Mouse (Mus musculus) midbrain, postnatal 0 days (tissue): ENCODE results near the gene Ppif. TPM values are rescaled to one million over a fixed set of nuclear protein-coding genes. Genes with fewer than 3 reads are reported as not detected.

Experiments
- ATAC-seq: fragments of 200-750 bp; cut with Nextera tagmentation; 2 replicates; pipeline ENCODE4 v1.8.0; 2017; ENCODE audit warnings: moderate number of reproducible peaks, mild to moderate bottlenecking, moderate TSS enrichment, moderate library complexity; ENCODE audit not compliant: low FRiP score
- DNase-seq: peaks from one replicate; pipeline ENCODE4 v3.0.0-alpha.2; 2015; ENCODE audit warnings: low spot score
- H3K27ac ChIP-seq: fragments of 300-500 bp; sonication (generic); 2 replicates; pipeline ENCODE4 v1.5.1; 2014; ENCODE audit warnings: low read depth, mild to moderate bottlenecking, low read length, mixed read lengths
- H3K27me3 ChIP-seq: fragments of 300-500 bp; sonication (generic); 2 replicates; pipeline ENCODE4 v1.6.1; 2014; ENCODE audit warnings: low read length, control low read depth, mixed read lengths; ENCODE audit not compliant: insufficient read depth
- H3K36me3 ChIP-seq: fragments of 300-500 bp; sonication (generic); 2 replicates; pipeline ENCODE4 v1.6.1; 2014; ENCODE audit warnings: low read length, control low read depth, mixed read lengths; ENCODE audit not compliant: insufficient read depth
- H3K4me1 ChIP-seq: fragments of 300-500 bp; sonication (generic); 2 replicates; pipeline ENCODE4 v1.6.1; 2014; ENCODE audit warnings: mild to moderate bottlenecking, control low read depth, antibody characterized with exemption, low read length, mixed read lengths; ENCODE audit not compliant: insufficient read depth
- H3K4me2 ChIP-seq: fragments of 300-500 bp; sonication (generic); 2 replicates; pipeline ENCODE4 v1.6.1; 2014; ENCODE audit warnings: low read depth, mild to moderate bottlenecking, low read length, mixed read lengths; ENCODE audit not compliant: poor library complexity, severe bottlenecking
- H3K4me3 ChIP-seq: fragments of 300-500 bp; sonication (generic); 2 replicates; pipeline ENCODE4 v1.5.1; 2014; ENCODE audit warnings: low read depth, mild to moderate bottlenecking, low read length, moderate library complexity
- H3K9ac ChIP-seq: fragments of 300-500 bp; sonication (generic); replicated peaks from 2 replicates; pipeline ENCODE4 v1.6.1; 2014; ENCODE audit warnings: mild to moderate bottlenecking, low read length, moderate library complexity, mixed read lengths; ENCODE audit not compliant: poor library complexity, severe bottlenecking
- H3K9me3 ChIP-seq: fragments of 300-500 bp; sonication (generic); 2 replicates; pipeline ENCODE4 v1.6.1; 2016; ENCODE audit warnings: low read length, control low read depth
- CTCF ChIP-seq: IDR thresholded peaks from 2 replicates; pipeline ENCODE4 v1.5.1; 2016; ENCODE audit warnings: antibody characterized with exemption, mild to moderate bottlenecking
- WGBS: fragments of 180-500 bp; shearing (Covaris S2); extraction: QIAGEN DNeasy Blood & Tissue Kit; methylation state at CpG from one replicate; pipeline ENCODE4 v1.1.7; 2014; 5-methylcytosine and 5-hydroxymethylcytosine counted together
- polyA plus RNA-seq: library from polyadenylated mRNA; unstranded; fragments of >200 nt; fragmentation: Nextera tagmentation; extraction: Ambion mirVana; gene quantifications from 2 replicates; pipeline ENCODE4 v1.2.1, GENCODE M21; 2015
- total RNA-seq: library from RNA; depleted of rRNA; stranded (reverse); fragments of >200 nt; gene quantifications from 2 replicates; pipeline ENCODE4 v1.2.3, GENCODE M21; 2014

Gene Ppif
- total and polyA plus RNA-seq, 2 experiments from 2014 or later = 50.2 to 55.8 TPM

DNA sequence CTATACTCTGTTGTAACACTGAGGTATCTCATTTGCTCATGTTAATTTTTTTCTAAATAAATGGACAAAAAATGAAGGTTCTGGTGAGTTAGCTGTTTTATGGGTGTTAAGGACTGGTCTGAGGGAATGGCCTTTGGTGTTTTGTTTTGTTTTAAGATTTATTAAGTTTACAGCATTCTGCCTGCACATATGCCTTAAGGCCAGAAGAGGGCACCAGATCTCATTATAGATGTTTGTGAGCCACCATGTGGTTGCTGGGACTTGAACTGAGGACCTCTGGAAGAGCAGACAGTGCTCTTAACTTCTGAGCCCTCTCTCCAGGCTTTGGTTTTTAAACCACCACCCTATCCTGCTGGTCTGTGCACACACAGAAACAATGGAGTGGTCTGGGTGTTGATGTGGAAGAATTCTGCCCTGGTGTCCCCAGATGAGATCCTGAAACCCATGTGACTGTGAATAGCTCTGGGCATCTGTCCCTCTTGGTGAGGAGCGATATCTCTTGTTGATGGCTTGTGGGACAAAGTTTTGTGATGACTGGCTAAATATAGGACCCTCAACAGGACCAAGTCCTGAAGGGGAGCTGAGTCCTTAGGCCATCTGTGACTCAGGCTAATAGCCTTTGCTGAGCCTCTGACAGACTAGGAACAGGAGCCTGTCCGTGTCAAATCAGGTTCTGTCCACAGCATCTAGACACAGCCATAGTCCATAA, 27.1 kb upstream of the Ppif start:
- DNase-seq = peak; percentile 34
- Histone ChIP-seq H3K9me3 (no peaks in the 10 kb centered on the region), H3K27ac (no peak overlapping the region), H3K4me1 (no peaks in the 10 kb centered on the region), H3K27me3 (no peaks in the 10 kb centered on the region), H3K4me2 (no peak overlapping the region), H3K9ac (no peak overlapping the region), H3K36me3 (peaks cover 35% of the 10 kb centered on the region), H3K4me3 (no peak overlapping the region)
- peak; percentile 71 for TF ChIP-seq CTCF
- no peak for ATAC-seq
- 89% methylated on average over 2 of the region's 2 CpGs for WGBS

DNA sequence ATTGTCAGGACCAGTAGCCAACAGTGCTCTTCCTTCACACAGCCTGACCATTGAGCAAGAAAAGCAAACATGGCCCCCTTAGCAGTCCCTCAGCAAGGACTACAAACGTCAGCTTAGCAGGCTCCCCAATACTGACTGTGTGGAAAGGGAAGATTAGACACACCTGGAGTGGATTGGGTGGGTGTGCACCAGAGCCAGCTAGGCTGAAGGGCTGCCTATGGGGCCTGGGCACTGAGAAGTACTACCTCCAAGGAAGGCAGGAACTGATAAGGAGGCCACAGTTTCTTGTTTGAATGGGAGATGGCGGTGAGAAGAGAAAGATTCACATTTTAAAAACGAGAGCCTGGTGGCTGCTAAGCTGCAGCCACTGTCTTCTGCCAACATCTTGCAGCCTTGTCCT, 26.4 kb upstream of the Ppif start:
- Histone ChIP-seq H3K36me3 (peaks cover 28% of the 10 kb centered on the region), H3K4me1 (no peaks in the 10 kb centered on the region), H3K4me2 (no peak overlapping the region), H3K27me3 (no peaks in the 10 kb centered on the region), H3K9ac (no peak overlapping the region), H3K9me3 (no peaks in the 10 kb centered on the region), H3K27ac (no peak overlapping the region), H3K4me3 (no peak overlapping the region)
- no peak for DNase-seq
- 71% methylated on average over 3 of the region's 3 CpGs for WGBS
- ATAC-seq = no peak
- TF ChIP-seq CTCF = no peak

DNA sequence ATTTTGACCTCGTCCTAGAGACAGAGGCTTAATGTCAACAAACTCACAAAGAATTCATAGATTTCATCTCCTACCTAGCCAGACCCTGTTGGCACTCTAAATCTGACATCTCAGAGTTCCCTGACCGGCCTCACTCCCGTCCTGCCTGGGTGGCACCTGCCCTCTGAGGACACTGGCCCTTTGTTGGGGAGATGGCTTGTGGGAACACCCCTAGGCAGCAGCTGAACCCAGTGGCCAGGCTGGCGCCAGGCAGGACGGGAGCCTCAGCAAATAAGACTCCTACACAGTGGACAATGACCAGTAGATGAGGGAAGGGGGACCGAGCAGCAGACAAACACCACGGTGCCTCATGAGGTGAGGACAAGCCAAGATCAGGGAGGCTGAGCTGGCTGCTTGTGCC, 14.3 kb upstream of the Ppif start:
- DNase-seq (no peak), ATAC-seq (no peak)
- H3K36me3 ChIP-seq = no peaks in the 10 kb centered on the region
- no peak overlapping the region for H3K9ac ChIP-seq
- TF ChIP-seq CTCF = no peak
- H3K27me3 ChIP-seq = no peaks in the 10 kb centered on the region
- no peak overlapping the region for H3K27ac ChIP-seq
- WGBS = 71% methylated on average over 7 of the region's 7 CpGs
- no peak overlapping the region for H3K4me3 ChIP-seq
- no peak overlapping the region for H3K4me2 ChIP-seq
- no peaks in the 10 kb centered on the region for H3K4me1 ChIP-seq
- H3K9me3 ChIP-seq = no peaks in the 10 kb centered on the region

DNA sequence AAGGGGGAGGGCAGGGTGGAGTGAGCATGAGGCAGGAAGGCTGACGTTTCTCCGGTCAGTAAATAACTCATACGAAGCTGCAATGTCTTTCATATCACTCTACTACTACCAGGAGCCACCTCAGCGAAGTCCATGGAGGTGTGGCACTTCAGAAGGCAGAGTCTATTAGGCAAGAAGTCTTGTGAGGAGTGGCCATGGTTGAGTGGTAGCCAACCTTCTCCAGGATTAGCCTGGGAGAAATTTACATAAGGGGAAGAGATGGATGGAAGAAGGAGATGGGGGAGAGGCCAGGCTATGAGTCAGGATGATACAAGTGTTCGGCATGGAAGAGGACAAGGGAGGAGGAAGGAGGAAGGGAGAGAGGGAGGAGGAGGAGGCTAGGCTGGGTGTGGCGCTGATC, 11.9 kb upstream of the Ppif start:
- Histone ChIP-seq H3K36me3 (no peaks in the 10 kb centered on the region), H3K27me3 (no peaks in the 10 kb centered on the region), H3K9ac (no peak overlapping the region), H3K27ac (no peak overlapping the region), H3K9me3 (no peaks in the 10 kb centered on the region), H3K4me2 (no peak overlapping the region), H3K4me3 (no peak overlapping the region), H3K4me1 (no peaks in the 10 kb centered on the region)
- no peak for ATAC-seq
- WGBS = 72% methylated on average over 6 of the region's 6 CpGs
- DNase-seq = no peak
- TF ChIP-seq CTCF = no peak

DNA sequence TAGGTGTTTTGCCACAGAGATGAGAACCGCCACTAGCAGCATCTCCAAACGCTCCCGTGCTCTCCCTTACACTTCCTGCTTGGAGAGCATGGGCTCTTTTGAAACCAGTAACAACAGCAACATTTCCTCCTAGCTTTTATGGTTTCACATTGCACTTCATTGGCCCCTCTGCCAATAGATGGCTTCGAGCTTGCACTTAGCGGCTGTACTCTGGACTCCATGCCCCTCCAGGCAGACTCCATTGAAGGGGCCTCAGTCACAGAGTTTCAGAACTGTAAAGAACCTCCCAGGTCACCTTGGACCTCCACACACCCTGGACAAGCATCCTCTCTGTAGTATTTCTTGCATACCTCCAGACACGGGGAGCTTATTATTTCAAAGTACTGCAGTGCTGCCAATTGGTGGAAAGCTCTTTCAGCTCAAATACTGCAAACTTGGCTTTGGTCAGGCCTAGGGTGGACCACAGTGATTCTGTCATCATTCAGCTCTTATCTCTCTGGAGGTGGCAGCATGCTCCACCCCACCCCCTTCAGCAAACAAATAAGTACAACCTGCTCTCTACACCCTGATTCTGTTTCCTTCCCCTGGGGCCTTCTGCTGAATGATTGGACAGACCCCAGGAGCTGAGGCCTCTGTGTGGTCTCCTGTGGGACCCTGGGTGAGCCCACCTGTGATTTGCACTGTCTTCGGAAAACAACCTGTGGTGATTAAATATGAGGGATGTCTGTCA, 7.6 kb upstream of the Ppif start:
- no peaks in the 10 kb centered on the region for H3K4me1 ChIP-seq
- ATAC-seq (no peak), DNase-seq (no peak)
- H3K4me2 ChIP-seq = no peak overlapping the region
- H3K27me3 ChIP-seq = no peaks in the 10 kb centered on the region
- TF ChIP-seq CTCF = no peak
- H3K9me3 ChIP-seq = no peaks in the 10 kb centered on the region
- no peak overlapping the region for H3K4me3 ChIP-seq
- 83% methylated on average over 7 of the region's 7 CpGs for WGBS
- H3K27ac ChIP-seq = no peak overlapping the region
- H3K36me3 ChIP-seq = no peaks in the 10 kb centered on the region
- no peak overlapping the region for H3K9ac ChIP-seq
